Mouse (Mus musculus): Measurements from ENCODE around the gene Sox4. TPM values are rescaled to one million over a fixed set of nuclear protein-coding genes. Genes with fewer than 3 reads are reported as not detected.

The Sox4 gene
- polyA plus RNA-seq, 1 experiment = not detected

GRCm38 (mm10) chr13:28950623-28951491, 2.7 kb downstream of the Sox4 start:
- no peak for TF ChIP-seq GATA1 (IDR thresholded peaks at IDR 0.05; ENCODE audit: low read length)

GRCm38 (mm10) chr13:28950266-28950622, 3.3 kb downstream of the Sox4 start:
- TF ChIP-seq GATA1 (IDR thresholded peaks at IDR 0.05; ENCODE audit: low read length) = no peak

- no peak for TF ChIP-seq GATA1 (IDR thresholded peaks at IDR 0.05; ENCODE audit: low read length)
Observed at GRCm38 (mm10) chr13:28949279-28949915, 4.1 kb downstream of the Sox4 start.

DNA sequence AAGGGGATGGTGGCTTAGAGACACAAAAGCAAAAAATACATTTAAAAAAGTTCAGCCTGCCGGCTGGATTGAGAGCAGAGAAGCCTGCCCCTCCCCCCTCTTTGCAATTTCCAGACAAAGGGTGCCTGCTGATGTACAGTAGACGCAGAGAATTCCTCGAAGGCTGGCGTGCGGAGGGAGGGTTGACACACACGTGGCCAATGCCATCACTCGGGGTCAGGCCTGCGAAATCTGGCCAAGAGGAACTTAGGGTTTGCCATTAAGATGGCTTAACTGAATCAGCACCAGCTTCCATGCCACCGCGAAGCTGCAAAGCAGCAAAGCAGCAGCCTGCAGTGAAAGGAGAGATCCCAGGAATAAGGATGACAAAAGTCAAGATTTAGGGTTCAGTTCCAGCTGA, 5.0 kb downstream of the Sox4 start:
- TF ChIP-seq GATA1 (IDR thresholded peaks at IDR 0.05; ENCODE audit: low read length) = no peak

- no peak for TF ChIP-seq GATA1 (IDR thresholded peaks at IDR 0.05; ENCODE audit: low read length)
Observed at GRCm38 (mm10) chr13:28947740-28948441, 5.6 kb downstream of the Sox4 start.

- no peak for TF ChIP-seq GATA1 (IDR thresholded peaks at IDR 0.05; ENCODE audit: low read length)
Observed at GRCm38 (mm10) chr13:28946565-28947135, 6.9 kb downstream of the Sox4 start.

DNA sequence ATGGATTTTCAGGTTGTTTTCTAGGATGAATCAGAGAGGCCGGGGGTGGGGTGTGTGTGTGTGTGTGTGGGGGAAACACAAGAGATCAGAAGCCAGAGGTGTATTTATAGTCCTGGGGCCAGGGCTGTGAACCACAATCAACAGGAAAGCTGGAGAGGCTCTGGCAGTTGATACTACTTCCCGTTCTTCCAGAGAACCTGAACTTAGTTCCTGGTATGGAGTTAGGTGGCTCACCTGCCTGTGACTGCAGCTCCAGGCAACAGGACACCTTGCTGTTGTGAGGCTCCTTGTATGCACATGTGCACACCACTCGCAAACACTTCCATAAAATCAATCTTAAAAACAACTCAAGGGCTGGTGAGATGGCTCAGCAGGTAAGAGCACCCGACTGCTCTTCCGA, 7.8 kb downstream of the Sox4 start:
- no peak for TF ChIP-seq GATA1 (IDR thresholded peaks at IDR 0.05; ENCODE audit: low read length)

DNA sequence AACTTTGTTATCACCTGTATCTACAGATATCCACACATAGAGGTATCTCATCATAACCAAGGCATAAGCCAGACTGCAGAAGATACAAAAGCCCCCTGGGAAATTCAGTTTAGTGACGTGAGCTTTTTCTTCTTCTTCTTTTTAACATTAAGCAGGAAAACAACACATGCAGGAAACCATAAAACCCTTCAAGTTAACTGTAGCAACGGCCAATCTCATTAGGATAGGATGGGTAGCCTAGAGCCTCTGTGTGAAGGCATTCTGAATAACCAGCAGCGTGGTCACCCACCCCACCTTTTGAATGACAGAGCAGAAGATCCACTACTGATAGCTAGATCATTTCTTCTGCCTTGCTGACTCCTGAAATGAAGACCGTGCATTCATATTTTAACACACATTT, 10.6 kb downstream of the Sox4 start:
- no peak for TF ChIP-seq GATA1 (IDR thresholded peaks at IDR 0.05; ENCODE audit: low read length)

DNA sequence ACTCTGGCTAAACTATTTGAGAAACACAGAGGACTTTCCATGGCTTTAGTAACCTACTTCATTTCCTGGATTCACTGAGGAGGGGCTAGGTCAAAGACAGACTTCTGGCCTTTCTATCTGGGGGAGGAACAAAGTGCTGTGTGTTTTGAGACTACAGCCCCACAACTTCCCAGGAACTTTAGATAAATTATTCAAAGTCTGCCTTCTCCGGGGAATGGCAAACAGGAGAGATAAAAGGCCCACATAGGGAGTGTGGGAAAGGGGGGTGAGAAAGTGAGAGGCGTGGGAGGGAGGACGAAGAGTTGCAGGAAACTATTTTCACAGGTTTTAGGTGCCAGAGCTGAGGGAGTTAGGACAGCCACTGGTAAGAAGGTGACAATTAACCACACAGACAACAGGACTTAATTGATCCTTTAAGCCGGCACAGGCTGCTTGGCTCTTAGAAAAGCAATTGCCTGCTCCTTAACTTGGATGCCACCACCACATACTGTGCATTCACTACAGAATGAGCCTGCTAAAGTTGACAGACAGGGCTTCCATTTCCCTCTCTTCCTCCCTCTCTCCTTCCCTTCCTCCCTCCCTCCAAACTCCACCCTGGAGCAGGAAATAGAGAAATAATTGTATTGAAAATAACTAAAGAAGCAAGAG, 11.4 kb downstream of the Sox4 start:
- TF ChIP-seq GATA1 (IDR thresholded peaks at IDR 0.05; ENCODE audit: low read length) = no peak

- no peak for TF ChIP-seq GATA1 (IDR thresholded peaks at IDR 0.05; ENCODE audit: low read length)
Observed at GRCm38 (mm10) chr13:28933375-28933774, 20.1 kb downstream of the Sox4 start.

DNA sequence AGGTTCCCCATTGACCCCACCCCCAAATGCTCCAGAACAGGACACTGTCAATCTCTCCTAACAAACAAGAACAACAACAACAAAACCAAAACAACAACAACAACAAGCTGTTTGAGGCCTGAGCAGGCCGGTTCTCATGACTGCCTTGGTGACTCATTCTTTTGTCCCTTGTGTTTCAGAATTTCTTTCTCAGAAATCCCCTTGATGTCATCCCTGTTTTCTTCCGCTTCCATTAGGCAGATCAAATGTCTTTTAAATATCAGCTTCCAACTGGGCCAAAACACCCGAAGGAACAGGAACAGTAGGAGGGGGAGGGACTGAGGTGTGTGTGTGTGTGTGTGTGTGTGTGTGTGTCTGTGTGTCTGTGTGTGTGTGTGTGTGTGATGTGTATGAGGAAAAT, 21.7 kb downstream of the Sox4 start:
- no peak for TF ChIP-seq GATA1 (IDR thresholded peaks at IDR 0.05; ENCODE audit: low read length)

- no peak for TF ChIP-seq GATA1 (IDR thresholded peaks at IDR 0.05; ENCODE audit: low read length)
Observed at GRCm38 (mm10) chr13:28931266-28931665, 22.2 kb downstream of the Sox4 start.

GRCm38 (mm10) chr13:28930364-28930763, 23.1 kb downstream of the Sox4 start:
- TF ChIP-seq GATA1 (IDR thresholded peaks at IDR 0.05; ENCODE audit: low read length) = no peak

DNA sequence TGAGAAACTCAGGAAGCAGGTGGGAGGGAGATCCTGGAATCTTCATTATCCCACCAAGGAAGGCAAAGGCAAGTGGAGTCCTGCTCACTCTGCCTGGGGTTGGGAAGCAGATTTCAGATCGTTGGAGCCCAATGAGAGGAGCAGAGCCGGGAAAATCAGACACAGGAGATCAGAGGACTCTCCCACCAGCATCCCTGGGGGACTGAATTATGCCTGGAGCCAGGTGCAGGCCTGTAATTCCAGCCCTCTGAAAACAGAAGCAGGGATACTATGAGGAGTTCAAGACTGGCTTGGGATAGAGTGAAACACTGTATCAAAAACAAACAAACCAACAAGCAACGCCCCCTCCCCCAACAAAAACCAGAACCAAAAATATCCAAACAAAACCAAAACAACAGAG, 23.6 kb downstream of the Sox4 start:
- TF ChIP-seq GATA1 (IDR thresholded peaks at IDR 0.05; ENCODE audit: low read length) = no peak

DNA sequence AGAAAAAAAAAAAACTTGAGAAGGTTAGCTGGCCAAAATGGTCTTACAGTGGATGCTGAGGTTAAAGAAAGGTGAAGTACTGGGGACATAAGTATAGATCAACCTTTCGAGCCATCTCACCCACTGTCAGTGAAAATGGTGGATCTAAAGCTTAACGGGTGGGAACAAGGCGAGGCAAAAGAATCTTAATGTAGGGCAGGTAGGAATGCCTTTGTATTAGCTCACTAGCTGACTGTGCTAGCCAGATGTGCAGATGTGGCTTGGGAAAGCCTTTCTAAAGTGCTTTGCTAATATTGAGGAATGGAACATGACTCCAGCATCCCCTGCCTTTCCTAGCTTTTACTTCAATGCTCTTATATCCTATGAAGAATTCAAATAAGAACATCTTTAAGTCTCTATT, 30.4 kb downstream of the Sox4 start:
- TF ChIP-seq GATA1 (IDR thresholded peaks at IDR 0.05; ENCODE audit: low read length) = no peak

All from G1E-ER4 (cell line).